Comparison of ENCODE assay signal across 28 mouse cellular contexts in the genomic region with DNA sequence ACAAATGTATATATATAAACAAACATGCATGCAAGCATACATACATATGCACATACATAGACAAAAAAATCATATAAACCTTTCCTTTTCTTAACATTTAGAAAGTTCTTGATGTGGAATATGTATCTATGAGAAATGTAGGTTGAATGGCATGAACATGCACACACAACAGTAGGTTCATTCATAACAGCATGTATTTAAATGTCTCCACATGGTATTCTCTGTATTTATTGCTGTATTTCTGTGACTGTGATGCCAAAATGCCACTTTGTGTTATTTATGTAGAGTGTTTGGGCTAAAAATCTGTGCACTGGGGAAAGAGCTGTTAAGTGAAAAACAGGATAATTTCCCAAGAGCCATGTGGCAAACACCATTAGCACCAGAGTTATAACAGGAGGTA.
"Had no signal": no experiment of that assay in that cellular context is flagged by ENCODE, and none has a peak within 500 bp of the region (broad histone marks: within the 10 kb centered on the region; RNA-seq: fewer than 3 reads in every experiment).

No protein-coding gene starts in this region.

- H3K4me1 ChIP-seq: heart, embryonic 10.5 days; heart, embryonic 12.5 days; hindbrain, embryonic 10.5 days; hindbrain, embryonic 12.5 days; intestine, embryonic 15.5 days; limb, embryonic 10.5 days; limb, embryonic 12.5 days; liver, embryonic 13.5 days; liver, embryonic 15.5 days had no signal

- DNase-seq: gastrocnemius, postnatal 10 days; gastrocnemius, postnatal 25 days; heart, adult 18-20 months; heart, postnatal 10 days; heart, postnatal 4 days; kidney, adult 18-20 months; kidney, adult 8-10 months; kidney, postnatal 10 days; kidney, postnatal 25 days; kidney, postnatal 4 days; liver; liver, embryonic 13.5 days; liver, postnatal 0 days; lung, adult 2 months had no signal

- H3K27me3 ChIP-seq: heart, embryonic 12.5 days; hindbrain, embryonic 12.5 days; intestine, embryonic 15.5 days; limb, embryonic 12.5 days; liver, embryonic 13.5 days; liver, embryonic 15.5 days had no signal

- H3K4me2 ChIP-seq: heart, embryonic 12.5 days; hindbrain, embryonic 12.5 days; hindbrain, embryonic 14.5 days; intestine, embryonic 15.5 days; limb, embryonic 12.5 days; liver, embryonic 11.5 days; liver, embryonic 13.5 days; liver, embryonic 15.5 days had no signal

- H3K9me3 ChIP-seq: heart, embryonic 10.5 days; heart, embryonic 12.5 days; hindbrain, embryonic 10.5 days; hindbrain, embryonic 12.5 days; intestine, embryonic 15.5 days; limb, embryonic 10.5 days; limb, embryonic 12.5 days; liver, embryonic 15.5 days had no signal

- H3K27ac ChIP-seq: heart, embryonic 10.5 days; hindbrain, embryonic 10.5 days; hindbrain, embryonic 12.5 days; hindbrain, embryonic 14.5 days; intestine, embryonic 15.5 days; left cerebral cortex, adult 2 months; limb, embryonic 10.5 days; limb, embryonic 12.5 days; liver, embryonic 13.5 days; liver, embryonic 15.5 days had no signal

- H3K4me3 ChIP-seq: heart, embryonic 10.5 days; heart, embryonic 12.5 days; hindbrain, embryonic 10.5 days; hindbrain, embryonic 12.5 days; intestine, embryonic 15.5 days; left cerebral cortex, adult 2 months; limb, embryonic 10.5 days; limb, embryonic 12.5 days; liver, embryonic 13.5 days; liver, embryonic 15.5 days had no signal

- H3K36me3 ChIP-seq: heart, embryonic 10.5 days; heart, embryonic 12.5 days; hindbrain, embryonic 10.5 days; hindbrain, embryonic 12.5 days; intestine, embryonic 15.5 days; limb, embryonic 10.5 days; limb, embryonic 12.5 days; liver, embryonic 13.5 days; liver, embryonic 15.5 days had no signal

- ATAC-seq: hindbrain, embryonic 16.5 days; inflammation-experienced regulatory T-cells, adult 6 months; intestine, embryonic 15.5 days; intestine, postnatal 0 days; liver, postnatal 0 days had no signal

- H3K9ac ChIP-seq: heart, embryonic 12.5 days; hindbrain, embryonic 12.5 days; hindbrain, embryonic 14.5 days; intestine, embryonic 15.5 days; limb, embryonic 12.5 days; liver, embryonic 13.5 days; liver, embryonic 15.5 days; liver, postnatal 0 days had no signal
